Mouse (Mus musculus): ENCODE measurements around the gene Cnih4. TPM values are rescaled to one million over a fixed set of nuclear protein-coding genes. Genes with fewer than 3 reads are reported as not detected.

The Cnih4 gene
- total RNA-seq (2014; fragmentation: Nextera tagmentation) (14.0 and 25.9 TPM in 2 replicates), total RNA-seq (2017) (59.7 and 71.2 TPM in 2 replicates)

- ATAC-seq (replicated peaks; ENCODE audit: low FRiP score, low TSS enrichment, poor library complexity, severe bottlenecking) = peak; percentile 93
These were observed at the start of gene Cnih4, which contains the start of gene Nvl for GRCm38 (mm10) chr1:181143950-181144836. Gene Cnih4, plus strand, starts transcription at chr1:181144693. Gene Nvl, minus strand, starts transcription at chr1:181144204.

DNA sequence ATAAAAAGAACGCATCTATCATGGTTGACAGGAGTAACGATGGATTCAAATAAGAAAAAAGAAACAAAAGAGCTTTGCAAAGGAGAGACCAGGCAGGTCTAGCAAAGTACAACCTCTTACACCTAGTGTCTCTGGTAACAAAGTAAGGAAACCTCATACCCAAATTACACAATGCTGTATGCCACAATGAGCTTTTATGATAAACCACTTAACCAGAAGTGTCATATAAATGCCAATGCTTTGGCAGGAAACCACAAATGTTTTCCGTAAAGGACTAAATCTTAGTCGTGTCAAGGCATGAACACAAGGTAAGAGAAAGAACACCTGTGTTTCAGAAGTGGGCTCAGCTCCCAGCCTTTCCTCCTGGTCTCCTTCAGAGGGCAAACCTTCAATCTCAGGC, 27.4 kb upstream of the Cnih4 start:
- no peak for ATAC-seq (replicated peaks; ENCODE audit: low FRiP score, low TSS enrichment, poor library complexity, severe bottlenecking)

DNA sequence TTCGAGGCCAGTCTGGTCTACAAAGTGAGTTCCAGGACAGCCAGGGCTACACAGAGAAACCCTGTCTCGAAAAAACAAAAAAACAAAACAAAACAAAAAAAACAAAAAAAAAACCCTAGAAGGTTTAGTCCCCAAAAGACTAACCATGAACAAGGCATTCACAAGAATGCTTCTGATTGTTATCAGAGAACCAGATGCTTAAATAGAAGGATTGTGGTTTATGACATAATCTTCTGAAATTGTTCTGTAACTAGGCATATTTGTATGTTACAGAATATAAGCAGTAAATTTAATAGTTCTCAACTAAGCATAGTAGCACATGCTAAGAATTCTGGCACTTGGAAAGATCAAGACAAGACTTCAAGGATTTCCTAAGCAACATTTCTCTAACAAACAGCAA, 20.3 kb upstream of the Cnih4 start:
- ATAC-seq (replicated peaks; ENCODE audit: low FRiP score, low TSS enrichment, poor library complexity, severe bottlenecking) = no peak

GRCm38 (mm10) chr1:181125916-181126315, 18.6 kb upstream of the Cnih4 start:
- no peak for ATAC-seq (replicated peaks; ENCODE audit: low FRiP score, low TSS enrichment, poor library complexity, severe bottlenecking)

DNA sequence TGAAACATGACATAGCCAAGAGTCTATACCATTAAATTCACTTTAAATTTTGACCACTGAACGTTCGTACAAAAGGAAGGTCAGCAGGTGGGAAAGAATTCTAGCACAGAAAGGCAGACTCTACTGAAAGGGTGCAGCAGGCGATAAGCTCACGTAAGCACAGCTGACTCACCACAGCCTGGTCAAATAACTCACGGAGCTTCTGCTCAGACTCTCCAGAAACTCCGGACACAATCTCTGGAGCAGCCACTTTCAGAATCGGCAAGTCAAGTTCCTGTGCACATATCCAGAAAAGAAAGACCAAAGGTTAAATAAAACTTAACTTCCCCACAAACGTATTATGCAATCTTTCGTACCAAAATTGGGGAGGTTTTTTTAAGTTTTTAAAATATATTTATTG, 17.7 kb upstream of the Cnih4 start:
- ATAC-seq (replicated peaks; ENCODE audit: low FRiP score, low TSS enrichment, poor library complexity, severe bottlenecking) = no peak

GRCm38 (mm10) chr1:181131915-181132314, 12.6 kb upstream of the Cnih4 start:
- ATAC-seq (replicated peaks; ENCODE audit: low FRiP score, low TSS enrichment, poor library complexity, severe bottlenecking) = no peak

DNA sequence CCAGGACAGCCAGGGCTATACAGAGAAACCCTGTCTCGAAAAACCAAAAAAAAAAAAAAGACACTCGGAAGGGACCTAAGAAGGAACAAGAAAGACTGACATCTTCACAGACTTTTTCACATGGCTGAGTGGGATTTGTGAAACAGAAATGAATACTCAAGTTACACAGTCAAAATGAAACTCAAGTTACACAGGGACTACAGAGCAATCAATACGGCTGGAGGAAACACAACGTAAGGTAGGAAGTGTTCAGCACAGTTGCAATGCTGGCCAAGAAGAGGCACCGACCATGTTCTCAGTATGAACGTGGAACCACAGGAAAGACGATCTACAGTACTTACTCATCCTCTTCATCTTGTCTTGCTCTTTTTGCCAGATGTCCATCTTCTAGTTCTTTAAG, 5.8 kb upstream of the Cnih4 start:
- no peak for ATAC-seq (replicated peaks; ENCODE audit: low FRiP score, low TSS enrichment, poor library complexity, severe bottlenecking)

GRCm38 (mm10) chr1:181143609-181143949, 914 bp upstream of the Cnih4 start:
- peak; percentile 40 for ATAC-seq (replicated peaks; ENCODE audit: low FRiP score, low TSS enrichment, poor library complexity, severe bottlenecking)

DNA sequence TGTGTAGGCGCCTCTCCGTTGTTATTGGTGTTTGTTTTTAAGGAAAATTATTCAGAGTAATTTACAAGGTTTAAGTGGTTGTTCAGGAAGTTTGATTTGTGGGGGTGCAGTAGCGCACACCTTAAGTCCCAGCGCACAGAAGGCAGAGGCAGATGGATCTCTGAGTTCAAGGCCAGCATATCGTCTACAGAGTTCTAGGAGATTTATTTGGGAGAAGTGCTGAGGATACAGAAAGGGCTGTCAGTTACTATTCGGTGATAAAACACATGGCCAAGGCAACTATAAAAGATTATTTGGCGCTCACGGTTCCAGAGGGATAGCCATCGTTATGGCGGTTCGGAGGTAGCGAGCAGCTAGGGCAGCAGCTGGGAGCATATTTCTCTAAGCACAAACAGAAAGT, 473 bp downstream of the Cnih4 start:
- no peak for ATAC-seq (replicated peaks; ENCODE audit: low FRiP score, low TSS enrichment, poor library complexity, severe bottlenecking)

- no peak for ATAC-seq (replicated peaks; ENCODE audit: low FRiP score, low TSS enrichment, poor library complexity, severe bottlenecking)
These were observed 1.7 kb downstream of the Cnih4 start for GRCm38 (mm10) chr1:181146187-181146586.

DNA sequence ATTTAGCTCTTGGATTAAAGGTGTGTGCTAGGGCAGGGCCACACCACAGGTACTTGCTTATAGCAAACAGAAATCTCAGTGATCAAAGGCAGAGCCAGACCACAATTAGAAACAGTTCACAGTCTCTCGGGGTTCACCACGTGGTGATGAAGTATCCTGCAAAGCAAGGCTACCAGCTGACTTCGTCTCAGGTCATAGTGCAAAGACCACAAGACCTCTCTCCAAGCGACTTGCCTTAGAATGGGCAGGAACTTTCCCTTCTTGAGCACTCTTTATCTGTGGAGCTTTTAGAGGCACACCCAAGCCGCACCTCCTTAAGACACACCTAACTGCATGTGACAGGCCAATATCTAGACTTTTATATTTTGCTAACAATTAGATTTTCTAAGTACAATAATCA, 4.0 kb downstream of the Cnih4 start:
- peak; percentile 31; the same call in 1 of the 2 replicates for ATAC-seq (replicated peaks; ENCODE audit: low FRiP score, low TSS enrichment, poor library complexity, severe bottlenecking)

DNA sequence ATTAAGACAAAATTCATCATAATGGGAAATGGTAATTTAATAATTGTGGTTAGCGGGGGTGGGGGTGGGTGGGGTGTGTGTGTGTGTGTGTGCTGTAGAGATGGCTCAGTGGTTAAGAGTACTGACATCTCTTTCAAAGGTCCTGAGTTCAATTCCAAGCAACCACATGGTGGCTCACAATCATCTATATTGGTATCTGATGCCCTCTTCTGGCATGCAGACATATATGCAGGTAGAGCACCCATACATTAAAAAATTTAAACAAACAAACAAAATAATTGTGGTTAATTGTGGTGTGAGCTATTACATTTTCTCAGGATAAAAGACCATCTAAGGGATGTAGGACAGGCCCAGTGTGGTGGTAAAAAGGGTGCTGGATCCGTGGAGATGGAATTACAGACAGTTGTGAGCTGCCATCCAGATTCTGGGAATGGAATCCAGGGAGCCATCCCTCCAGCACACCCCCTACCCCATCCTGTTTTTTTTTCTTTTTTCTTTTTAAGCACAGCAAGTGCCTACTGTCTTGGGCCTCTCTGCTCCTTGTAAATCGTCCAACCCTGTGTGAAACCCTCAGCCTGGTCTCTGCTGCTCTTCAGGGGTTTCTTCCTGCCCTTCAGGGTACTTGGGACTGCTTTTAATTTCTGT, 5.0 kb downstream of the Cnih4 start:
- ATAC-seq (replicated peaks; ENCODE audit: low FRiP score, low TSS enrichment, poor library complexity, severe bottlenecking) = no peak

DNA sequence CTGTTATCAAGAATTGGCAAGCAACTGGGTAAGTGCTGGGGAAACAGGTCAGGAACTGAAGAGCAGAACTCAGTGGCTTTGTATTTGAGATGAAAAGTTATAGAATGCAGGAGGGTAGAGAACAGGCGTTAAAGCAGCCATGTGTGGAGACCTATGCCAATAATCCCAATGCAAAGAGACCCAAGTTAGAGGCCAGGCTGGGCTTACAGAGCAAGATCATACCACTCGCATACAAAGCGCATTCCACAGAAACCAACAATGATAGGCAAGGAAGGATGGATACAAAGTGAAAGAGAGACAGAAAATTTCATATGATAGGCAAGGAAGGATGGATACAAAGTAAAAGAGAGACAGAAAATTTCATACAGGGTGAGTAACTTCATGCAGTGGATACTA, 5.9 kb downstream of the Cnih4 start:
- ATAC-seq (replicated peaks; ENCODE audit: low FRiP score, low TSS enrichment, poor library complexity, severe bottlenecking) = no peak

DNA sequence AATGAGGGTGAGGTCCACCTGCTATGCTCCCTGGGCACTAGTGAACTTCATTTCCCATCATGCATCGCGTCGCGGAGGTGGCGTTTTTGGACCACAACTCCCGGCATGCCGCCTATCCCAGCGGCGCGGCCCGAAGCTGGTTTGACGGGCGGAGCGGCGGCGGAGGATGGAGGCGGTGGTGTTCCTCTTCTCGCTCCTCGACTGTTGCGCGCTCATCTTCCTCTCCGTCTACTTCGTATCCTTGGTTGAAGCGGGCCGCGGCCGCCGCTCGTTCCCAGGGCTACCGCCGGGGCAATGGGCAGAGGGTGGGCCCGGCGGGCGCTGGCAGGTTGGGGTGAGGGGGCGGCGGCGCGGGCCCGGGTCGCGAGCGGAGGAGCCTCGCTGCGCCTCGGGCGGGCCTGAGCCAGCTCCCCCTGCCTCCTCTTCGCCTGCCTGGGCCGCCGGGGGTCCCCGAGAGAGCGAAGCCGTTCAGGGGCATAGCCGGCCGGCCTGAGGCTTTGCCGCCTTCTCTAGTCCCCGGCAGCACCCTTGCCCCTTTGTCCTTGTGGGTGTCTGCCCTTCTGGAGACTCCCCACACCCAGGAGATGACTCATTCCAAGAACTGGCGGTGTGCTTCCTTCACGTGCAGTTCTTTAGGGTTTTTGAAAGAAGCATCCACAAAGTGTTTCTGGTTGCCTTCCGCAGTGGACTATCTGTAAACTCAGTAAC, 6.5 kb downstream of the Cnih4 start:
- ATAC-seq (replicated peaks; ENCODE audit: low FRiP score, low TSS enrichment, poor library complexity, severe bottlenecking) = peak; percentile 93

DNA sequence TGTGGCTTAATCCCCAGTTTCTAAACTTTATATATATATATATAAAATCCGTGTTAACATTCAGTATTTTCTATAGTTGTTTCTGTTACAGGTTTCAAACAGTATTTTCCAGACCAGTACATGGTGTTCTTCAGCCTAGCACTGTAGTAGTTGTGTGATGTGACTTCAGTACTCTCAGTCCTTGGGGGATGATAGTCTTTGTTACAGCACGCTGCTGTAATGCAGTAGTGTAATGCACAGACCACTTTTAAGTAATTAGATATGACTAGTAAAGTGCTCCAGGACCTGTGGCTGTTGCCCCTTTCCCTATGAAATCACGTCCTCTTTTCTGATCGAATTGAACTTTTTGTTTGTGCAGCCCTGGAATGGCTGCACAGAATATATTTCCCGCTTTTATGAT, 7.0 kb downstream of the Cnih4 start:
- no peak for ATAC-seq (replicated peaks; ENCODE audit: low FRiP score, low TSS enrichment, poor library complexity, severe bottlenecking)

- ATAC-seq (replicated peaks; ENCODE audit: low FRiP score, low TSS enrichment, poor library complexity, severe bottlenecking) = no peak
These were observed 23.3 kb downstream of the Cnih4 start for GRCm38 (mm10) chr1:181167816-181168215.

DNA sequence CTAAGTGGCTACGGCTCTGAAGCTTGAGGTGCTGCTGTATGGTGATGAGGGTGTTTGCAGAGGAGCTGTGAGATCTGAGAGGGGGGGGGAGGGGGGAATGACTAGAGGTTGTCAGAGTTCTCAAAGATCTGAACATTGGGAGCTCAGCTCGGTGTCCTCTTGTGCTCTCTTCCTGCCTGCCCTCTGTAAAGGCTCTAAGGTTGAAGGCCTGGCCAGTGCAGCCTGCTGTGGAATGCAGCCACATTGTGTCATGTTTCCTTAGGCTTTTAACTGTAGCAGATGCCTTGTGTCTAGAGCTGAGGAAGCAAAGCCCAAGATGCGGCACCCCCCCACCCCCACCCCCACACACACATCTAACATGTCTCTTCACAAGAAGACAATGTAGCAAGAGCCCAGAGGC, 23.9 kb downstream of the Cnih4 start:
- no peak for ATAC-seq (replicated peaks; ENCODE audit: low FRiP score, low TSS enrichment, poor library complexity, severe bottlenecking)

DNA sequence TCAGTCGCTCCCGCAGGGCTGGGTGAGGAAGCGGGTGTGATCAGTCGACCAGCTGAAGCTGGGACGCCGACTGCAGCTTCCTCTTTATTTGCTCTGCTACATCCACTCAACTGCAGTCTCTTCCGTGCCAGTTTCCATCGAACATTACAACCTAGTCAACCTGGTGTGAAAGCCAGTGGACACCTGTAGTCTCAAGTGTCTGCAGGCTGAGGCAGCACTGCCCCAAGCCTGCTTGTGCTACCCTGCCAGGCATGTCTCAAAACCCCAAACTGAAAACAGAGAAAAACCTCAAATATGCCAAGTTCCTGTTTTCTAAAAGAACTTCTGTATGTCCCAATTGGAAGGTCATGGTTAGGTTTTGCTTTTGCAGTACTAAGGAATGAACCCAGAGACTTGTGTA, 25.7 kb downstream of the Cnih4 start:
- ATAC-seq (replicated peaks; ENCODE audit: low FRiP score, low TSS enrichment, poor library complexity, severe bottlenecking) = peak; percentile 51; the same call in 1 of the 2 replicates

DNA sequence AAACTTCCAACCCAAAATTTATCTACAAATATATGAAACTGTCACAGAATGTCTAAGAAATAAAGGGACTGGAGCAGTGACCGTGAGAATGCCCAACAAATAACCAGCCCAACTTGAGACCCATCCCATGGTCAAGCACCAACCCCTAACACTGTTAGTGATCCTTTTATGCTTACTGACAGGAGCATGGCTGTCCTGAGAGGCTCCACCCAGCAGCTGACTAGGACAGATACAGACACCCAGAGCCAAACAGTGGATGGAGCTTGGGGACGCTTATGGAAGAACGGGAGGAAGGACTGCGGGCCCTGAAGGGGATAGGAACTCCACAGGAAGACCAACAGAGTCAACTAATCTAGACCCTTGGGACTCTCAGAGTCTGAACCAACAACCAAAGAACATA, 44.4 kb downstream of the Cnih4 start:
- no peak for ATAC-seq (replicated peaks; ENCODE audit: low FRiP score, low TSS enrichment, poor library complexity, severe bottlenecking)

DNA sequence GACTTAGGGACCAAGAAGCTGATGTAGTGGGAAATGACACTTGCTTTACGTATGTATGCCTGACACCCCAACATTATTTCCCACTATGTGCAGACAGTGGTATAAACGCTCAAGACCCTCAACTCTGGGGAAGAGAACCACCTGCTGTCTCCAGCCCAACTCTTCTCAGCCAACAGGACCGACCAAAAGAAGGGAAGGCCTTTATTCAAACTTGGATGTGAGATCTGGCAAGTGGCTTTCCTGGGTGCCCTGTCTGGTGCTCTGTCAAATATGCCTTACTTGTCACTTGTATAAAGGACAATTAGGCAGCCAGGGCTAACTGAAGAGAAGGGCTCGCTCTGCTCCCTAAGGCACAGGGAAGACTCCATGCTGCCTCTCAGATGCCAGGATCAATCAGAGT, 55.0 kb downstream of the Cnih4 start:
- no peak for ATAC-seq (replicated peaks; ENCODE audit: low FRiP score, low TSS enrichment, poor library complexity, severe bottlenecking)
